Mouse (Mus musculus): ENCODE measurements around the gene Relch. TPM values are rescaled to one million over a fixed set of nuclear protein-coding genes. Genes with fewer than 3 reads are reported as not detected.

The Relch gene
- polyA plus RNA-seq, 1 experiment = 7.3 TPM

- TF ChIP-seq FOSL1 (IDR thresholded peaks at IDR 0.05; ENCODE audit: insufficient read depth, low read length, poor library complexity, severe bottlenecking) (no peak), MYOD1 (IDR thresholded peaks at IDR 0.05; ENCODE audit: control insufficient read depth, insufficient read length, low read depth) (no peak), CEBPB (IDR thresholded peaks at IDR 0.05; ENCODE audit: low read depth) (no peak)
- Histone ChIP-seq H3K79me2 (ENCODE audit: control insufficient read depth, insufficient read depth) (peaks cover 45% of the 10 kb centered on the region), H3K27me3 (ENCODE audit: control insufficient read depth, insufficient read depth, insufficient read length) (no peaks in the 10 kb centered on the region), H3K36me3 (ENCODE audit: control insufficient read depth, insufficient read depth) (peaks cover 9% of the 10 kb centered on the region), H3ac (ENCODE audit: control insufficient read depth, insufficient read length, low read depth) (no peak overlapping the region), H3K4me3 (ENCODE audit: insufficient read depth, poor library complexity, severe bottlenecking) (no peak overlapping the region), H3K79me3 (ENCODE audit: low read depth) (peaks cover 21% of the 10 kb centered on the region)
Measured at GRCm38 (mm10) chr1:105680587-105680986, 16.9 kb downstream of the Relch start.

GRCm38 (mm10) chr1:105685501-105685900 lies 21.8 kb downstream of the Relch start:
- Histone ChIP-seq H3ac (ENCODE audit: control insufficient read depth, insufficient read length, low read depth) (no peak overlapping the region), H3K79me3 (ENCODE audit: low read depth) (peaks cover 10% of the 10 kb centered on the region), H3K79me2 (ENCODE audit: control insufficient read depth, insufficient read depth) (peaks cover 18% of the 10 kb centered on the region), H3K4me3 (ENCODE audit: insufficient read depth, poor library complexity, severe bottlenecking) (no peak overlapping the region), H3K27me3 (ENCODE audit: control insufficient read depth, insufficient read depth, insufficient read length) (no peaks in the 10 kb centered on the region), H3K36me3 (ENCODE audit: control insufficient read depth, insufficient read depth) (peaks cover 3% of the 10 kb centered on the region)
- TF ChIP-seq MYOG (IDR thresholded peaks at IDR 0.05; ENCODE audit: control insufficient read depth, extremely low read depth, insufficient read length) (no peak), CEBPB (IDR thresholded peaks at IDR 0.05; ENCODE audit: low read depth) (no peak), CTCF (IDR thresholded peaks at IDR 0.05; ENCODE audit: control insufficient read depth, insufficient read depth, insufficient read length) (no peak), MAX (IDR thresholded peaks at IDR 0.05) (no peak), USF1 (IDR thresholded peaks at IDR 0.05; ENCODE audit: low read depth) (no peak), FOSL1 (IDR thresholded peaks at IDR 0.05; ENCODE audit: insufficient read depth, low read length, poor library complexity, severe bottlenecking) (no peak), MYOD1 (IDR thresholded peaks at IDR 0.05; ENCODE audit: control insufficient read depth, insufficient read length, low read depth) (no peak)

GRCm38 (mm10) chr1:105695581-105695980 lies 31.9 kb downstream of the Relch start:
- TF ChIP-seq USF1 (IDR thresholded peaks at IDR 0.05; ENCODE audit: low read depth) (no peak), MYOD1 (IDR thresholded peaks at IDR 0.05; ENCODE audit: control insufficient read depth, insufficient read length, low read depth) (no peak), CTCF (IDR thresholded peaks at IDR 0.05; ENCODE audit: control insufficient read depth, insufficient read depth, insufficient read length) (no peak), MYOG (IDR thresholded peaks at IDR 0.05; ENCODE audit: control insufficient read depth, extremely low read depth, insufficient read length) (no peak), FOSL1 (IDR thresholded peaks at IDR 0.05; ENCODE audit: insufficient read depth, low read length, poor library complexity, severe bottlenecking) (no peak), CEBPB (IDR thresholded peaks at IDR 0.05; ENCODE audit: low read depth) (no peak), MAX (IDR thresholded peaks at IDR 0.05) (no peak)

DNA sequence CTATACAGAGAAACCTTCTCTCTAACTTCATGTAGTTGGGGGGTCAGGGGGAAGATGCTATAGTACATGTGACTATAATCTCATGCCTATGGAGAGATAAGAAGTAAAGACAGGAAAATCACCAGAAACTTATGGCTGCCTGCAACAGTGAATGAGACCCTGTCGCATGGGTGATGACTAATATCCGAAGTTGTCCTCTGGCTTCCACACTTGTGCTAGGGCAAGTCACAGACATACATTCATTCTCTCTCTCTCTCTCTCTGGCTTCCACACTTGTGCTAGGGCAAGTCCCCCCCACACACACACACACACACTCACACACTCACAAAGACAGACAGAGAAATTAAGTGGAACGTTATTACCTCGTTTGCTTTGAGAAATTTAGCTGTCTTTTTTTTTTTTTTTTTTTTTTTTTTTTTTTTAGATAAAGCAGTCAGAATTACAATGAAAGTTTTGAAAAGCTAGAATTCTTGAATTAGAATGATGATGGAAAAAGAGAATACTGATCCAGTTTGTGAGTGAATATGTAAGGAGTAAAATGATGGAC lies 37.4 kb downstream of the Relch start:
- Histone ChIP-seq H3ac (ENCODE audit: control insufficient read depth, insufficient read length, low read depth) (no peak overlapping the region), H3K4me3 (ENCODE audit: insufficient read depth, poor library complexity, severe bottlenecking) (no peak overlapping the region), H3K79me2 (ENCODE audit: control insufficient read depth, insufficient read depth) (no peaks in the 10 kb centered on the region), H3K27me3 (ENCODE audit: control insufficient read depth, insufficient read depth, insufficient read length) (no peaks in the 10 kb centered on the region), H3K79me3 (ENCODE audit: low read depth) (no peaks in the 10 kb centered on the region), H3K36me3 (ENCODE audit: control insufficient read depth, insufficient read depth) (peaks cover 22% of the 10 kb centered on the region)
- TF ChIP-seq FOSL1 (IDR thresholded peaks at IDR 0.05; ENCODE audit: insufficient read depth, low read length, poor library complexity, severe bottlenecking) (no peak), MYOG (IDR thresholded peaks at IDR 0.05; ENCODE audit: control insufficient read depth, extremely low read depth, insufficient read length) (no peak), MAX (IDR thresholded peaks at IDR 0.05) (no peak), CEBPB (IDR thresholded peaks at IDR 0.05; ENCODE audit: low read depth) (no peak)

More at GRCm38 (mm10) chr1:105695581-105695980, 31.9 kb downstream of the Relch start:
- no peaks in the 10 kb centered on the region for H3K79me2 ChIP-seq (ENCODE audit: control insufficient read depth, insufficient read depth)
- no peaks in the 10 kb centered on the region for H3K27me3 ChIP-seq (ENCODE audit: control insufficient read depth, insufficient read depth, insufficient read length)
- peaks cover 23% of the 10 kb centered on the region for H3K36me3 ChIP-seq (ENCODE audit: control insufficient read depth, insufficient read depth)
- no peak overlapping the region for H3K4me3 ChIP-seq (ENCODE audit: insufficient read depth, poor library complexity, severe bottlenecking)
- no peaks in the 10 kb centered on the region for H3K79me3 ChIP-seq (ENCODE audit: low read depth)
- no peak overlapping the region for H3ac ChIP-seq (ENCODE audit: control insufficient read depth, insufficient read length, low read depth)

DNA sequence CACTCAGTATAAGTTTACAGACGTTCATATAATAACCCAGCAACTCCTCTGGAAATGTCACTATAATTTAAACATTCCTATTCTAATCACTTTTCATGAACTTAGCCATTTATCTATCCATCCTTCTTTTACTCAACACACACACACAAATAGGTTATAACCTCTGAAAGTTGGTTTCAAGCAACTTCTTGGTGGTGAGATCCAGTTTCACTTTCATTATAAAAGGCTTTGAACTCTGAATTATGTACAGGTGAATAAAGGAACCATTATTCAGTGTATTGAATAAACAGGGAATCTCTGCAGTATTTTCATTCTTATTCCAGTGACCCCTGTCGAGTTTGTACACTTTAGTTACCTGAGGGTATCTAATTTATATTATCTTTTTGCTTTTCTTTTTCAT lies 45.8 kb downstream of the Relch start:
- no peaks in the 10 kb centered on the region for H3K79me3 ChIP-seq (ENCODE audit: low read depth)
- TF ChIP-seq CTCF (IDR thresholded peaks at IDR 0.05; ENCODE audit: control insufficient read depth, insufficient read depth, insufficient read length) = no peak
- no peak for TF ChIP-seq CEBPB (IDR thresholded peaks at IDR 0.05; ENCODE audit: low read depth)
- TF ChIP-seq MYOG (IDR thresholded peaks at IDR 0.05; ENCODE audit: control insufficient read depth, extremely low read depth, insufficient read length) = no peak
- no peak for TF ChIP-seq USF1 (IDR thresholded peaks at IDR 0.05; ENCODE audit: low read depth)
- TF ChIP-seq MYOD1 (IDR thresholded peaks at IDR 0.05; ENCODE audit: control insufficient read depth, insufficient read length, low read depth) = no peak
- no peak for TF ChIP-seq FOSL1 (IDR thresholded peaks at IDR 0.05; ENCODE audit: insufficient read depth, low read length, poor library complexity, severe bottlenecking)
- no peak for TF ChIP-seq MAX (IDR thresholded peaks at IDR 0.05)
- H3ac ChIP-seq (ENCODE audit: control insufficient read depth, insufficient read length, low read depth) = no peak overlapping the region
- H3K79me2 ChIP-seq (ENCODE audit: control insufficient read depth, insufficient read depth) = no peaks in the 10 kb centered on the region
- peaks cover 27% of the 10 kb centered on the region for H3K36me3 ChIP-seq (ENCODE audit: control insufficient read depth, insufficient read depth)
- no peaks in the 10 kb centered on the region for H3K27me3 ChIP-seq (ENCODE audit: control insufficient read depth, insufficient read depth, insufficient read length)
- no peak overlapping the region for H3K4me3 ChIP-seq (ENCODE audit: insufficient read depth, poor library complexity, severe bottlenecking)

- Histone ChIP-seq H3K4me3 (ENCODE audit: insufficient read depth, poor library complexity, severe bottlenecking) (no peak overlapping the region), H3K27me3 (ENCODE audit: control insufficient read depth, insufficient read depth, insufficient read length) (no peaks in the 10 kb centered on the region), H3K36me3 (ENCODE audit: control insufficient read depth, insufficient read depth) (peaks cover 34% of the 10 kb centered on the region), H3ac (ENCODE audit: control insufficient read depth, insufficient read length, low read depth) (no peak overlapping the region), H3K79me3 (ENCODE audit: low read depth) (no peaks in the 10 kb centered on the region), H3K79me2 (ENCODE audit: control insufficient read depth, insufficient read depth) (no peaks in the 10 kb centered on the region)
- TF ChIP-seq MYOD1 (IDR thresholded peaks at IDR 0.05; ENCODE audit: control insufficient read depth, insufficient read length, low read depth) = no peak
- TF ChIP-seq MYOG (IDR thresholded peaks at IDR 0.05; ENCODE audit: control insufficient read depth, extremely low read depth, insufficient read length) = no peak
- TF ChIP-seq FOSL1 (IDR thresholded peaks at IDR 0.05; ENCODE audit: insufficient read depth, low read length, poor library complexity, severe bottlenecking) = no peak
- TF ChIP-seq USF1 (IDR thresholded peaks at IDR 0.05; ENCODE audit: low read depth) = no peak
- TF ChIP-seq CEBPB (IDR thresholded peaks at IDR 0.05; ENCODE audit: low read depth) = no peak
- TF ChIP-seq CTCF (IDR thresholded peaks at IDR 0.05; ENCODE audit: control insufficient read depth, insufficient read depth, insufficient read length) = no peak
- no peak for TF ChIP-seq MAX (IDR thresholded peaks at IDR 0.05)
Measured at GRCm38 (mm10) chr1:105711227-105711626, 47.6 kb downstream of the Relch start.
